Mouse (Mus musculus) R1 (cell line): ENCODE data around the gene Heatr3.
"Not testable (repeated sequence)": the region's sequence is repeated elsewhere in the genome, so short reads cannot be mapped to it uniquely, and the experiment has no call there.

ENCODE experiments used
- DNase-seq: peaks from one replicate; pipeline ENCODE4 v3.0.0-alpha.2; 2018; ENCODE audit warnings: low read depth, low spot score

The Heatr3 gene

DNA sequence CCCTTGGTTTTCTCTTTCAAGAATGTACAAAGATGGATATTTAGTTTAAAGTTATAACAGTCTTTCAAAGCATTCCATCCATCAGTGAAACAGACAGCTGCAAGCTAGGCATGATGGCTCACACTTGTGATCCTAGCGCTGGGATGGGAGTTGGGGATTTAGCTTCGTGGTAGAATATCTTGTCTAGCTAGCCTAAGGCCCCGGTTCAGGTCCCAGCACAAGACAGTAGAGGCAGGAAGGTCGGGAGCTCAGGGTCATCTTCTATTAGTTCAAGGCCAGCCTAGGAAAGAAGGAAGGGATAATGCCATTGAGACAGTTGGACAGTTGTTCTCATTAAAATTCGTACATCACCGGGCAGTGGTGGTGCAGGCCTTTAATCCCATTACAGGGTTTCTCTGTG lies 48.1 kb downstream of the Heatr3 start:
- no peak for DNase-seq

DNA sequence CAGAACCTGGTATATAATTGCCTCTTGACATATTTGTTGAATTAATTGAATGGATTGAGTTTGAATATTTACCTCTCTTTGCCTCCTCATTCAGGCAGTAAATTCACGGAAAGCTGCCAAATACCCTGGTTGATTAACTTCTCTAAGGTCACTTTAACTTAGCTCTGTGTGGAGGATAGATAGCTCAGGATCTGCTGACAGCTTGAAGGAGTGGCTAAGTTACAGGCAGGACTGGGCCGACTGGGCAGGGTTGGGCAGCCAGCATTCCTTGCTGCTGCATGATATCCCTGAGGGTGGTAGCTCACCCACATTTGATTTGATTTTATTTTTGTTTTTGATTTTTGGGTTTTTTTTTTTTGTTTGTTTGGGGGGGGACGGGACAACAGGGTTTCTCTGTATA lies 59.7 kb downstream of the Heatr3 start:
- no peak for DNase-seq

GRCm38 (mm10) chr8:88198551-88198944 lies 60.9 kb downstream of the Heatr3 start:
- DNase-seq, result peak; percentile 57

GRCm38 (mm10) chr8:88198945-88199571 lies 61.4 kb downstream of the Heatr3 start, which contains the start of gene Tent4b:
TSS of gene Tent4b (plus strand) at chr8:88199213.
- DNase-seq, result peak; percentile 88

- peak; percentile 28 for DNase-seq
Measured at GRCm38 (mm10) chr8:88199700-88200601, 62.3 kb downstream of the Heatr3 start.

DNA sequence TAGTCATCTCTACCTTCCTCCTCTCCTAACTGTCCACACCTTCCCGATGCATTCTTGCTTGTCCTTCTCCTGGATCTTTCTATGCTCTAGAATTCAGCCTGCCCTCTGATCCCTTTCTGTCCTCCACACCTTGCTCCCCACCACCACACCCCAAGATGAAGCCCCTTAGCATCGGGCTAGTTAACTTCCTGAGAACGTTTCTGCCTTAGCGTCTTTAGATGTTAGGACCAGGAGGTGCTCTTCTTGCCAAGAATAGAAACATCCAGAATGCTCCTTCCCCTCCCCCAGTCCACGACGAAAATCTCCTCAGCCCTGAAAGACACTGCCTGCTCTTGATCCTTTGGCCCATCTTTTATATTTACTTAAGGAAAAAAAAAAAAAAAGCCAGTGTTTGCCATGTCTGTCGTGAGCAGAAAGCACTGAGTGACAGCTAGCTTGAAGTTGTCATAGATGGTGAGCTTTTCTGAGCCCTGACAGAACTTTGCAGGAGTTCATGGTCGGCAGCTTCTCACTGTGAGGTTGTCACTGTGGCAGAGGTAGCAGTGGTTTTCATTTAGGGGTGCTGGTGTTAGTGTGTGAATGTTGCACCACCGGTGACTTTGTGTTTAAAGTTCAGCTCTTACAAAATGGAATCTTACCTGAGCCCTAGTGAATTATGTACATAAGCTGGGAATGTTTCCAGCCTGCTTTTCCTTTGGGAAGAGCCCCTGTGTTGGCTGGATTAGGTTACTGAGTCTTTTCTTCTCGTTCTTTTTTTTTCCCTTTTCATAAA lies 63.3 kb downstream of the Heatr3 start:
- DNase-seq, result no peak

GRCm38 (mm10) chr8:88201641-88202040 lies 64.0 kb downstream of the Heatr3 start:
- DNase-seq, result no peak

GRCm38 (mm10) chr8:88206016-88206415 lies 68.4 kb downstream of the Heatr3 start:
- DNase-seq, result peak; percentile 58

- no peak for DNase-seq
Measured at GRCm38 (mm10) chr8:88207121-88207821, 69.6 kb downstream of the Heatr3 start.

- DNase-seq, result not testable (repeated sequence)
Measured at GRCm38 (mm10) chr8:88209930-88210827, 72.5 kb downstream of the Heatr3 start.

GRCm38 (mm10) chr8:88221353-88221752 lies 83.7 kb downstream of the Heatr3 start:
- DNase-seq, result peak; percentile 57
